Mouse (Mus musculus) gastrocnemius, adult 8-10 months (tissue): Measurements from ENCODE around the gene Zfp358. TPM values are rescaled to one million over a fixed set of nuclear protein-coding genes. Genes with fewer than 3 reads are reported as not detected.

ENCODE experiments used
- total RNA-seq, 4 experiments: library from RNA; stranded (reverse); gene quantifications; 2 replicates each; pipeline ENCODE4 v1.2.4; 2022

Zfp358 gene
- total RNA-seq, 4 experiments from 2014 or later, result 39.0 to 44.5 (median 41.3) TPM

Other genes with a start within 250 kb of the Zfp358 start
- gene Insr, start 213.5 kb upstream of the Zfp358 start, total RNA-seq, result 10 to 100 TPM; 60.4 to 66.9 (median 64.0) TPM
- not detected for gene A430078G23Rik, start 139.7 kb upstream of the Zfp358 start, total RNA-seq
- 10 to 100 TPM in 1 of 4 experiments, 1 to 10 TPM in 3; 7.4 to 11.5 (median 9.2) TPM for gene Arhgef18, start 100.1 kb upstream of the Zfp358 start, total RNA-seq
- 1 to 10 TPM; 2.0 to 3.2 (median 2.7) TPM for gene Pex11g, start 25.5 kb upstream of the Zfp358 start, total RNA-seq
- gene Tex45, start 22.3 kb upstream of the Zfp358 start, total RNA-seq, result not detected
- gene Mcoln1, start 7.3 kb downstream of the Zfp358 start, total RNA-seq, result 10 to 100 TPM; 21.5 to 23.2 (median 22.0) TPM
- gene Pnpla6, start 22.2 kb downstream of the Zfp358 start, total RNA-seq, result 1 to 10 TPM; 5.8 to 9.8 (median 7.9) TPM
- not detected for gene C330021F23Rik, start 74.9 kb downstream of the Zfp358 start, total RNA-seq
- under 1 TPM; 0.12 to 0.46 (median 0.24) TPM for gene Camsap3, start 94.2 kb downstream of the Zfp358 start, total RNA-seq
- 10 to 100 TPM in 3 of 4 experiments, 1 to 10 TPM in 1; 9.5 to 12.2 (median 11.2) TPM for gene Xab2, start 128.2 kb downstream of the Zfp358 start, total RNA-seq
- gene Pet100, start 128.4 kb downstream of the Zfp358 start, total RNA-seq, result 10 to 100 TPM; 80.6 to 87.8 (median 85.1) TPM
- gene Pcp2, start 132.4 kb downstream of the Zfp358 start, total RNA-seq, result not detected
- gene Stxbp2, start 137.8 kb downstream of the Zfp358 start, total RNA-seq, result 1 to 10 TPM; 2.6 to 6.3 (median 3.8) TPM
- 1 to 10 TPM; 1.3 to 8.8 (median 3.2) TPM for gene Retn, start 162.6 kb downstream of the Zfp358 start, total RNA-seq
- gene Mcemp1, start 172.6 kb downstream of the Zfp358 start, total RNA-seq, result not detected
- gene Fcor, start 179.2 kb downstream of the Zfp358 start, total RNA-seq, result 1 to 10 TPM in 3 of 4 experiments, not detected in 1; 1.3 to 2.1 (median 2.1) TPM
- gene Trappc5, start 183.2 kb downstream of the Zfp358 start, total RNA-seq, result 10 to 100 TPM; 19.5 to 22.7 (median 20.3) TPM
- not detected for gene Fcer2a, start 201.0 kb downstream of the Zfp358 start, total RNA-seq
- not detected for gene Clec4g, start 227.5 kb downstream of the Zfp358 start, total RNA-seq